Mouse (Mus musculus) right cerebral cortex, adult 2 months (tissue): ENCODE measurements around the gene Ier5.

Source experiments
- DNase-seq, 2 experiments: peaks; one replicate each; pipeline ENCODE4 v3.0.0; 2021 to 2022; ENCODE audit warnings: low spot score in 2 of 2

The Ier5 gene

GRCm38 (mm10) chr1:155077675-155078074, 21.8 kb downstream of the Ier5 start:
- DNase-seq: no peak

GRCm38 (mm10) chr1:155075856-155076255, 23.6 kb downstream of the Ier5 start:
- no peak for DNase-seq

- no peak for DNase-seq
Measured at GRCm38 (mm10) chr1:155074856-155075255, 24.6 kb downstream of the Ier5 start.

- DNase-seq: no peak
Measured at GRCm38 (mm10) chr1:155073905-155074304, 25.5 kb downstream of the Ier5 start.

- DNase-seq: no peak
Measured at GRCm38 (mm10) chr1:155073133-155073532, 26.3 kb downstream of the Ier5 start.

- no peak for DNase-seq
Measured at GRCm38 (mm10) chr1:155071287-155071876, 28.1 kb downstream of the Ier5 start.

GRCm38 (mm10) chr1:155070561-155071286, 28.7 kb downstream of the Ier5 start:
- DNase-seq: no peak

- no peak for DNase-seq
Measured at GRCm38 (mm10) chr1:155069696-155070095, 29.7 kb downstream of the Ier5 start.

GRCm38 (mm10) chr1:155066196-155066595, 33.2 kb downstream of the Ier5 start:
- no peak for DNase-seq

GRCm38 (mm10) chr1:155065068-155065701, 34.3 kb downstream of the Ier5 start:
- no peak for DNase-seq

- no peak for DNase-seq
Measured at GRCm38 (mm10) chr1:155064649-155065048, 34.8 kb downstream of the Ier5 start.

GRCm38 (mm10) chr1:155064111-155064510, 35.3 kb downstream of the Ier5 start:
- no peak for DNase-seq

- DNase-seq: no peak
Measured at GRCm38 (mm10) chr1:155062963-155063362, 36.5 kb downstream of the Ier5 start.

GRCm38 (mm10) chr1:155062057-155062456, 37.4 kb downstream of the Ier5 start:
- DNase-seq: no peak

- DNase-seq: no peak
Measured at GRCm38 (mm10) chr1:155060832-155061801, 38.3 kb downstream of the Ier5 start.

- DNase-seq: no peak
Measured at GRCm38 (mm10) chr1:155060261-155060660, 39.2 kb downstream of the Ier5 start.

- peak in 1 of 2 experiments; percentile 62 for DNase-seq
Measured at GRCm38 (mm10) chr1:155059505-155059904, 39.9 kb downstream of the Ier5 start.

- DNase-seq: no peak
Measured at GRCm38 (mm10) chr1:155058099-155059012, 41.1 kb downstream of the Ier5 start.

GRCm38 (mm10) chr1:155056166-155056565, 43.3 kb downstream of the Ier5 start:
- DNase-seq: no peak

GRCm38 (mm10) chr1:155055041-155055440, 44.4 kb downstream of the Ier5 start:
- no peak for DNase-seq
